Mouse (Mus musculus) regulatory T cell (primary cell): ENCODE data around the gene Cmya5.

Source experiments
- in situ Hi-C: fragments of 300-600 bp; cut with MboI, MseI; formaldehyde crosslinking; loops from one replicate; pipeline ENCODE4 v1.15.1; 2025; ENCODE audit warnings: high pct_unique_total_duplicates

The Cmya5 gene

DNA sequence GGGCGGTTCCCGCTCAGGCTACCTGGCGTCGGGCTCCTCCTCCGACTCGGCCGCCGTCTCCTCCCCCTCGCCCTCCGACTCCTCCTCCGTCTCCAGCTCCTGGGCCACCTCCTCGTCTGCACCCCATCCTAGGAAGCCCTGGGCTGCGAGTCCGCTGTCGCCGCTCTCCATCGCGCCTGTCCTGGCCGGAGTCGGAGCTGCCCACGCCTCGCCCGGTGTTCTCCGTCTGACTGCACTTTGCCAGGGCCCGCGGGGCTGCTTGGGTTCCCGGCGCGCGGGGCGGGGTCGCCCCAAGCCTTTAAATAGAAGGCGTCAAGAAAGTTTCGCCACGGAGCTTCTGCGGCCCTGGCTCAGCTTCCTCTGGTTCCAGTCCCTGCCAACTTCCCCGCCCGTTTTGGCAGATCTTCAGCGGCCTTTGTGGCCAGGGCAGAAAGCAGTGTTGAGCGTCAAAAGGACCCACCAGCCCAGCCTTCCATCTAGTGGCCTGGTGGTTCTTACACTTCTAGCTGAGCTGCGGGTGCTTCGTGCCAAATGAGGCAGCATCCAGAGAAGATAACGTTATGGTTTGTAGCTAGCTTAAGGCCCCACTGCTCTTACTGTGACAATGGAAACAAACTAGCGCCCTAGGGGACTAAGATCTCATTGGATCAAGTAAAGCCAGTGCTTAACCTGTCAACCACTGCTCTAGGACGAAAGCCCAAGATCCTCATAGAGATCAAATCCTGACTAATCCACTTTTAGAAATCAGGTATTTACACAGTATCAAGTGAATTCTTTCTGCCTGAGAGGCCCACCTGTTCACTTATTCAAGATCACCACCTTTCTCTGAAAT is at the start of gene Cmya5:
Gene Cmya5, minus strand, starts transcription at position 389 of the 832 bp plus-strand sequence.
- in situ Hi-C loops = loop anchor here (10.0 kb wide), 1 partner anchor 790 kb away; no protein-coding TSS in a partner anchor

- in situ Hi-C loops = loop anchor here (25.0 kb wide), 1 partner anchor 830 kb away; the partner anchor contains the start of genes Dhfr and Msh3
Measured at GRCm38 (mm10) chr13:93192646-93193026, 48.1 kb upstream of the Cmya5 start.

GRCm38 (mm10) chr13:93191831-93192645 is 47.5 kb upstream of the Cmya5 start, which contains the start of gene Tent2:
TSS of gene Tent2 (minus strand) at chr13:93192385.
- in situ Hi-C loops = loop anchor here (25.0 kb wide), 1 partner anchor 830 kb away; the partner anchor contains the start of genes Dhfr and Msh3

GRCm38 (mm10) chr13:93189416-93189815 is 44.9 kb upstream of the Cmya5 start:
- in situ Hi-C loops = loop anchor here (10.0 to 25.0 kb wide), 2 partner anchors 827 to 1645 kb away; partner anchors contain the start of genes Dhfr and Msh3

DNA sequence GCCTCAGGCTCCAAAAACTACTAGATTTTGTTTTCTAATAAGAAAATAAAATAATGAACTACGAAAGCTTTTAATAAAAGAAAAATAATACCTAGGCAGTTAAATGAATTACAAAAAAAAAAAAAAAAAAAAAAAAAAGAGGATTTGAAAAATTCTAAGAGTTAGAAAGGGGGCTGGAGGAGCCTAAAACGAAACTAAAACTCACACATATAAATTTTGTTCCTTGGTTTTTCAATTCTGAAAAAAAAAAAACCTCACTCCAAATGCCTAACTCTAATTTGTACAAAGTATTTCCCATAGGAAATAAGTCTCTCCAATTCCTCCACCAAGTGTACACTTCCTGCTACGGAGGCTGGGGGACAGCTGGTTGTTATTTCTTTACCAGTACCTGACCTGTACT is 44.2 kb upstream of the Cmya5 start:
- in situ Hi-C loops = loop anchor here (10.0 to 25.0 kb wide), 2 partner anchors 826 to 1644 kb away; partner anchors contain the start of genes Dhfr and Msh3

DNA sequence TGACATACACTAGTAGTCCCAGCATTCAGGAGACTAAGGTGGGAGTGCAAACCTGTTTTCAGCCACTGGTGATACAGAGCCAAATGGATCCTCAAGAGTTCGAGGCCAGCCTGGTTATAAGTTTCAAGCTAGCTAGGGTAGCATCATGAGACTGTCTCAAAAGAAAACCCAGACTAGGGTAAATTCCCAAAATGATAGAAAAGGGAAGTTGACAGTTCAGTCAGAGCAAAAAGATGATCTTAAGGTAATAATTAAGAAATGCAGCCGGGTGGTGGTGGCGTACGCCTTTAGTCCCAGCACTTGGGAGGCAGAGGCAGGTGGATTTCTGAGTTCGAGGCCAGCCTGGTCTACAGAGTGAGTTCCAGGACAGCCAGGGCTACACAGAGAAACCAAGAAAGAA is 43.3 kb upstream of the Cmya5 start:
- in situ Hi-C loops = loop anchor here (10.0 to 25.0 kb wide), 2 partner anchors 825 to 1643 kb away; partner anchors contain the start of genes Dhfr and Msh3

GRCm38 (mm10) chr13:93180351-93180750 is 35.8 kb upstream of the Cmya5 start:
- in situ Hi-C loops = loop anchor here (10.0 to 25.0 kb wide), 2 partner anchors 818 to 1636 kb away; partner anchors contain the start of genes Dhfr and Msh3

DNA sequence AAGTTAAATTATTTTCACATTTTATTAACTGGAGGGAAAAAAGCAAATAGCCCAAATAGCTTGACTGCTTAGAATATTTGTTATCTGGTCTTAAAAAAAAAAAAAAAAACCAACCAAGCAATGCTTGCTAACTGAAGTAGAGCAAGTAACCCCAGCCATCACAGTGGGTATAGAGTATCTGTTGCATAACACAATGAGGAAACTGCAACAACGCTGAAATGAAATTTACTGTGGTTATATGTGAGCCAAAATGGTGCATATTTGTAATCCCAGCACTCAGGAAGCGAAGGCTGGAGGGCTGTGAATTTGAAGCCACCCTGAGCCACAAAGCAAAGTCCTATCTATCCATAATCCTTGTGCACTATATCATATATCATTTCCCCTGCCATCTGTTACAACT is 35.0 kb upstream of the Cmya5 start:
- in situ Hi-C loops = loop anchor here (25.0 kb wide), 1 partner anchor 817 kb away; the partner anchor contains the start of genes Dhfr and Msh3

GRCm38 (mm10) chr13:93177571-93177970 is 33.0 kb upstream of the Cmya5 start:
- in situ Hi-C loops = loop anchor here (25.0 kb wide), 1 partner anchor 815 kb away; the partner anchor contains the start of genes Dhfr and Msh3

- in situ Hi-C loops = no loop called here
Measured at GRCm38 (mm10) chr13:93163303-93163702, 18.8 kb upstream of the Cmya5 start.

- in situ Hi-C loops = no loop called here
Measured at GRCm38 (mm10) chr13:93162456-93162855, 17.9 kb upstream of the Cmya5 start.

DNA sequence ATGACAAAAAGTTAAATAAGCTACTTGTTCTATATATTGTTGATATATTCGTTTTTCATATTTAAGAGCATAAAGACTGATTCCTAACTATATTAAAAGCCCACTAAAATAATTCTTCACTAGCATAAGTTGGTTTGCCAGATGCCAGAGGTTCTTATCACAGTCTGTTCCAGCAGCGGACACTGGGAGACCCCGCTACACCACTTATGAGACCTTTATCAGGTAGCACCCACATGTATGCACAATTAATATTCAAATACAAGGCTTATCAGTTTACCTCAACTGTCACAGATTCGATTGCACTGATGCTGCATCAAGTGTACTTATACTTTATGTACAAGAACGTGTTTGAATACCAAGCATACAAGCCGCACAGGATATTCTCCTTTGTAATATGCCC is 13.7 kb upstream of the Cmya5 start:
- in situ Hi-C loops = no loop called here

GRCm38 (mm10) chr13:93153280-93153679 is 8.8 kb upstream of the Cmya5 start:
- in situ Hi-C loops = no loop called here

GRCm38 (mm10) chr13:93143819-93144283 is 673 bp downstream of the Cmya5 start:
- in situ Hi-C loops = loop anchor here (10.0 kb wide), 1 partner anchor 791 kb away; no protein-coding TSS in a partner anchor

DNA sequence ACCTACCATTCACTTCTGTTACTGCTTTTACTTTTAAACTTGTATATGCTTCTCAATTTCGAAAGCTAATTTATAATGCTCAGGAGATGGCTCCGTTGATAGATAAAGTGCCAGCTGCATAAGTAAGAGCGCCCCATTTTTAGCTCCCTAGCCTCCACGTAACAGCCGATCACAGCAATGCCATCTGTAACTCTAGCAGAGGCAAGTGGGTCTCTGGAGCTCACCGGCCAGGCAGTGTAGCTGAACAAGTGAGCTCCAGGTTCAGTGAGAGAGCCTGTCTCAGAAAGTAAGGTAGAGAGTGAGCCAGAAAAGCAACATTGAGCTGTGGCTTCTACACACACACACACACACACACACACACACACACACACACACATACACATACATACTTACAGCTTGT is 3.3 kb downstream of the Cmya5 start:
- in situ Hi-C loops = loop anchor here (10.0 kb wide), 1 partner anchor 794 kb away; no protein-coding TSS in a partner anchor

DNA sequence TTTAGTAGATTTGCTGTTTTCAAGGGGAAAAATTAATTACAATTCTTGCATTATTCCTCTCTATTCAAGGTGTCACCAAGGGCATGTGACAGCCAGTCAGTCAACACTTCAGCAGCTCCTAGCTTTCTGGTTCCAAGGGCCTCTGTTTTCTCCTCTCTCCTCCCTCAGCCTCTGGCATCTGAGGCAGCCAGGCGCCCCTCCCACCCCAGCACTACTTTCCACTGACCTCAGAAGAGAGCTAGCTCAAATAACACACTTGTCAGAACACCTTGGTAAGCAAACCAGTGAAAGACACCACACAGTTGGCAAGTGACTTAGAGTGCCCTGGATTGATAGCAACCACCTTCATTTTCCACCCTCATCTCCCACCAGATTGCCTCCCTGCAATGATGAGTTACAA is 6.5 kb downstream of the Cmya5 start:
- in situ Hi-C loops = no loop called here

DNA sequence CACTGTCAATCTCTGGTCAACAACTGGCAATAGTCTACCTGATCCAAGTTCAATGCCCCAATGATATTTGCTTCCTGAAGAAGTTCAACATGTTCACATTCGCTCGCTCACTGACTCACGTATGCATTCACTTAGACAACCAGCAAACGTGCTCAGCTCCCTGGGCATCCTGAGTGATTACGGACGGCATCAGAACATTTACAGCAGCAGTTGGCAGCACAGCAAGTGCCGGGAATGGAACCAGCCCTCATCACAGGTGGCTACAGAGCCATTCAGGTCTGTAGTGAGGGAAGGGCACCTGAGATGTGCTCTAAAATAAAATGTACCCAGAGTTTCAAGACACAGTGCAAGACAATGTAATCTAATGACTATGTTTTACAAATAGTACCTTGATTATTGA is 7.4 kb downstream of the Cmya5 start:
- in situ Hi-C loops = no loop called here

DNA sequence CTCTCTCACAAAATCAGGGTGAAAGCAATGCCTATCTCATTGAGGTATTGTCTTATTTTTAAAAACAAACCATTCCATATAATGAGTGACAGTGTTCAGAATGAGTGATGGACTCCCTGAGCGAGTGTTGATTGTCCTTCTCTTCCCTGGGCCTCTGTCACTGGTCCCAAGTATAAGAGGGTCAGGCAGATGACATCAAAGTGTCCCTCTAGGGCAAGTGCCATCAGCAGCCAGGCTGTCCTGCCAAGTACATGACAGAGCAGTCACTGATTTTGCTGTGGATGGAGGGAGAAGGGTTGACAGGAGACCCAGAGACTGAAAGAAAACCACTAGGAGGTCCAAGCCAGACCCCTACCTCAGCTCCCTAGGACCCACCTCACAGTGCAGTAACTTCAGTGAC is 8.3 kb downstream of the Cmya5 start:
- in situ Hi-C loops = no loop called here

DNA sequence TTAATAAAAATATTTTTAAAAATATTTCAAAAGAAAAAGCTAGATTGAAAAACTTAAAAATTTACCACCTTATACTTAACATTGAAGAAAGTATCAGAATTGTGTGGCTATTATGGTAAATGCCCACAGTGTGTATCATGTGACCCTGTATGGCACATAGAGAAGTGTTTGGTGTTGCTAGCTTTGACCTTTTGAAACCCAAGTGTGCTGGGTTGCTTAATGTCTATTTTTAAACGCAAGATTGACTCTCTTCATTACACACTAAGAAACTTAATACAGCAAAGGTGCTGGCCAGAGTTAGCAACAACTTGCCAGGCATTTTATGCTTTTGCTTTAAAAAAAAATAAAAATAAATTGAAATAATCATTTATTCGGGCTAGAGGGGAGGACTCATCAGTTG is 9.0 kb downstream of the Cmya5 start:
- in situ Hi-C loops = no loop called here

DNA sequence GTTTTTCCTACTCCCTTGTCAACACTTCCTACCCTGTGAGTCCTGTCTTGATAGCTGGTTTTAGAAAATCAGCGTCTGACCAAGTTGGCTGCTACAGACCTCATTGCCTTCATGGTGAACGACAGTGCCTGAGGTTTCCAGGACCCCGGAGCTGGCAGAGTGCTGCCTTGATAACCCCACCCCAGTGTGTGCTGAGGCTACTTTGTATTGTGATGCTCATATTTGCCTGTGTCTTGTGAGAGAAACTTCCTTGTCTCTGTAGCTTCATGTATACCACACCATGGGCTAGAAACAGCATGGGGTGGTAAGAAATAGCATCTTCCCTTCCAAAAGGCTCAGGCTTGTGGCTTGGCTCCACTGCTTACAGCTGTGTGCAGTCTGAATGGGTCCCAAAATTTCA is 13.8 kb downstream of the Cmya5 start:
- in situ Hi-C loops = no loop called here

DNA sequence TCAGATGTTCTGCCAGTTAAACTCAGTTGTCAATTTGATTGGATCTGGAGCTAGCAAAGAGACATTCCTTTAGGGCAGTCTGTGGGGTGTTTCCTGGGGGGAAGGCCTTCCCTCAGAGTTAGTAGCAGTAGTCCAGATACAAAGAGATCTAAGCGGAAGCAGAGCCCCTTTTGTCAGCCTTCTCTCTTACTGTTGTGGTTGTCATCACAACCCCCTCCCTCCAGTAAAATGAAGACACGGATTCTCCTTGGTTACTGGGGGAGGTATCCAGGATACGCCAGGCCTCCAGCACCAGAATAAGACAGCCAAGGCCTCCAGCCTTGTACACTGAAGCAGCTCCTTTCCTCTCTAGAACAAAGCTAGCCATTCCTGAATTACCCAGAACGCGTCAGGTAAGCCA is 15.6 kb downstream of the Cmya5 start:
- in situ Hi-C loops = no loop called here
